Mouse (Mus musculus) heart, postnatal 10 days (tissue): ENCODE measurements around the gene Inafm2. TPM values are rescaled to one million over a fixed set of nuclear protein-coding genes. Genes with fewer than 3 reads are reported as not detected.

ENCODE experiments used
- DNase-seq, 2 experiments: peaks; one replicate each; pipeline ENCODE4 v3.0.0; 2021
- intact Hi-C: fragments of 180-260 bp; cut with DNase I; formaldehyde crosslinking; loops from one replicate; pipeline ENCODE4 v1.15.1; 2025
- total RNA-seq, 2 experiments: library from RNA; stranded (reverse); gene quantifications; 2 replicates each; pipeline ENCODE4 v1.2.3; 2021

The Inafm2 gene
- 10 to 100 TPM; 27.4 to 37.4 TPM for total RNA-seq

DNA sequence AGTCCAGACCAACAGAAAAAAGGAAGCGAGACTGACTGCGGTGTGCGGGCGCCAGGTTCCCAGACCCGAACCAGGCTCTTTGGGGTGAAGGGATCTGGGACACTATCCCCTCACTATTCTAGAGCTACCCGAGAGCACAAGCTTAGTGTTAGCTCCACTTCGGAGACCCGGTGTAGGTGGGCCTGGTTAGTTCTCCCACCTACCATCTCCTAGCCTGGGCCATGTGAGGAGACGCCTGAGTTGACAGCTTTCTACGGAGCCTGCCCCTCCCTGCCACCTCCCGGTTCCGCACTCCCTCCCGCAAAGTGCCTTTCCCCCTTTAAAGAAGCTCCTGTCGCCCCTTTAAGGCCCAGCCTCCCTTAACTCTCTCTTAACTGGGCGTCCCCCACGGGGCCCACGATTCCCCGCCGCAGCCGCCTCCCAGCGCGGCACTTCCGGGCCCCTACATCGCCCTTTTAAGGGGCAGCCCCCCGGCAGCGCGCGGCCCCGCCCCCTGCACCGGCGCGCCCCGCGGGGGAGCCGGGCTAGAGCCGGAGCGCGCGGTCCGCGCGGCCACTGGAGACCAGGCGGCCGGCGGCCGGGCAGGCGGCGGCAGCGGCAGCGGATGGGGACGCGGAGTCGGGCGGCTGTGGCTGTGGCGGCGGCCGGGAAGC, at the start of gene Inafm2:
Gene Inafm2, plus strand, starts transcription at position 527 of the 653 bp plus-strand sequence.
- intact Hi-C loops, result no loop called here
- peak; percentile 91 to 93 for DNase-seq

DNA sequence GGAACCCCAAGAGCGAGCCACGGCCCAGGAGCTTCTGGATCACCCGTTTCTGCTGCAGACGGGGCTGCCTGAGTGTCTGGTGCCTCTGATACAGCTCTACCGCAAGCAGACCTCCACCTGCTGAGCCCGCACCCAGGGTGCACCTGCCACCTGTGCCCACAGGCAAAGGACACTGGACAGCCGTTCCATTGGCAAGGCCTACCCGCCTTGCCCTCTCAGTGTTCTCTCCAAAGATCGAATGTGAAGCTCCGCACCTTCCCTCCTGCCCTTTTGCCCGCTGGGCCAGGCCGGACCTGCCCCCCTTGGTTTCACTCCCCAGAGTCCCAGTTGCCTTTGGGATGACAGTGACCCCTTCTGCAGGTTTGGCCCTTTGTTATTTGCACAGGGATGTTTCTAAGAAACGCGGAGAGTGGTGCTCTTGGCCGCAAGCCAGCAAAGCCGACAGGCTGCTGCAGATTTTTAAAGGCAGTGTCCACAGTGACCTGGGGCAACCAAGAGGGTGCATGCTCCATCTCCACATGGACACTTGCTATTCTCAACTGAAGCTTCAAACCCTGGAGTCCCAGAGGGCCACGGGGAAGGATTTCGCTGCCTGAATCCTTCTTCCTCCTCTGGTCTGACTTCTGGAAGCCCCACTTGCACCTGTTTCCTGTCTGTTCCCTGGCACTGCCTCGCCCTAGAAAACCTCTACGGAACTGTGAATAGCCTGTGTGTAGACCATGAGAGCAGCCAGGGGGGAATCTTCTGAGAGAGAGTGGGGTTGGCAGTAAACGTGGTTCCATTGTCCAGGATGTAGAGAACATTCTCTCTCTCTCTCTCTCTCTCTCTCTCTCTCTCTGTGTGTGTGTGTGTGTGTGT, 48.9 kb upstream of the Inafm2 start:
- intact Hi-C loops, result loop anchor here (5.0 kb wide), 1 partner anchor 209 kb away; no protein-coding TSS in a partner anchor
- DNase-seq, result peak in 1 of 2 experiments; percentile 45

DNA sequence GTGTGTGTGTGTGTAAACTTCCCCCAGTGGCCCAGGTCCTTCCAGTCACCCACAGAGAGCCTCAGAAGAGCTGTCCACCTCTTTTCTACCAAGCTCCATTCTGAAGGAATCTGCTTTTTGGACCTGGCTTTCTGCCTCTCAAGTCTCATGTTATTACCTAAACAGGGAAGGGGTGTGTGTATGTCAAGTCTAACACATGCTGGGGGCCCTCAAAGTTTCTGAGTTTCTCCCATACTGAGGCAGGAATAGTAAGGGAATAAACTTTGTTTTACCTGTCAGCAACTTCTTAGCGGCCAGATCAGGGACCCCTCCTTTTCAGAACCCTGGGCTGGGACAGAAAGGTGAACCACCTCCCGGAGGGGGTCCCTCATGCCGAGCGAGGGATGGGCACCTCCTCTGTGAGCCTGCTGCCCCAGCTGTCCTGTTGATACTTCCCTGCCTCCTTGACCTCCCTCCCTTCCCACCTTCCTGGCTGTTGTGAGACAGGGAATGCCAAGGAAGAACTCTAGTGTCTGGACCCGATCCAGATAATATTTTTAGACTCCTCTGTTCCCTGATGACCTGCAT, 48.2 kb upstream of the Inafm2 start:
- intact Hi-C loops, result loop anchor here (5.0 kb wide), 1 partner anchor 210 kb away; no protein-coding TSS in a partner anchor
- no peak for DNase-seq

DNA sequence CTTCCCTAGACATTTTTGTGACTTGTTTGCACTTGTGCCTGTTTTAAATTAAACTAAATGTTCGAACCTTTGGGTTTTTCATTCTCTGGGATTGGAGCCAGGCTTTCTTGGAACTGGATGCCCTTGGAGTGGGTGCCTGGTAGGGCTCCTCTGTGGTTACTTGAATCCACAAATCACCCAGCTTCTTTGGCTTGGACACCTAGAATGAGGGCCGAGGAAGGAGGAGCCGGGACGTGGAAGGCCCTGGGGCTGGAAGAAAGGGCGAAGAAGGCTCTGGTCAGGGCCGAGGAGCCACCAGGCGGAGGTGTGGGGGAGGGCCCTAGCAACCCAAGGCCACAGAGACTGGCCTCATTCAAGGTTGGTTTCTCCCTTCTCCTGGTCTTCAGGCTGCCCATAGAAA, 47.6 kb upstream of the Inafm2 start:
- DNase-seq, result peak in 1 of 2 experiments; percentile 25
- intact Hi-C loops, result loop anchor here (5.0 kb wide), 1 partner anchor 211 kb away; no protein-coding TSS in a partner anchor

DNA sequence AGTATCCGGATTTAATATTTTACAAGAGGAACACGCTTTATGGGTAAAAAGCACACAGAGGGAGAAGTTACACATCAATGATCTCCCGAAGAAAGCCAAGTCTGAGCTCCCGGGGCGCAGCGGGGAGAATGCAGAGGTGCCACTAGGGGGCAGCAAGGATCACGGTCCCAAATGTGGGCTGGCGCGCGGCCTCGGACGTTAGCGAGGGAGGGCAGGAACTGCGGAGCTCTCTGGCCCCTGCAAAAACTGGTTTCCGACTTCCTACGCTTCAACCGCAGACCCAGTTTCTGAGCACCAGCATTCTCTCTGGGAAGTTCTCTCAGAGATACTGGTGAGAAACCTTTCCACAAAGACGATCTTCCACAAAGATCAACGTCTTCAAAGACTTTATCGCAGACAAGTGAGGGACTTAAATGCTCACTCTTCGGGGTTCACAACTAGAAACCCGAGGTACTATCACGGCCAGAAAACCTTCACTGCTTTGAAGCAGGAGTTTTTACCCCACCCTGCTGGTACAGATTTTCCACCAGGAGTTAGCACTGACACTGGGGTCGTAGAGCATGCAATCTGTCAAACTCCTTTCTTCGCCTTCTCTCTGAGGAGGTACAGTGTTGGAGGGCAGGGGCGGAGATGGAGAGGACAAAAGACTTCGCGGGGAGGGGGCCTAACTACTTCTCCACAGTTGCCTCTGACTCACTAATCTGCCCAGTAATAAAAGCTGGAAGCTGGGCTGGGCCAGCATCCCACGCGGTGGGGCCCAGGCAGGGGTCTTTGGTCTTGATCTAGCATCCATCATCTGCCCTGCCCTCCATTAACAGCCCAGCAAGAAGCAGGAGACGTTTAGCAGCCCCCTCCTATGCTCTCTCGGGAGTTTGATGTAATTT, 45.1 kb upstream of the Inafm2 start:
- DNase-seq, result peak; percentile 91 to 94
- intact Hi-C loops, result loop anchor here (1.0 kb wide), 3 partner anchors 30 to 183 kb away; no protein-coding TSS in a partner anchor

DNA sequence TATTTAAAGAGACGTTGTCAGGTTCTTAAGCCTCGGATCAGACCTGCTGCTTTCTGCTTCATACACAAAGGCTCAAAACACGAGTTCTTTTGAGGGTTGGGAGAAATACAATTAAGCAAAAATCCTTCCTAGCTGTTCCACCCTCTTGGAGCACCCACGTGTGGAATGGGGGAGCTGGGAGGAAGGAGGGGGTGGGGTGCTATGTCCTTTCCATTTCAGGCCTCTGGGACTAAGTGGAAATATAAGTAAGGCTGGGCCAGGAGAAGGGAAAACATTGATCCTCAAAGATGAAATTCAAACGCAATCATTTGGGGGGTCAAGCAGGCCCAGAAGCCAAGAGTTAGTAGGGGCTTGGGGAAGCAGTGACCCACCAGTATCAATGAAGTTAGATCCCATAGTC, 44.4 kb upstream of the Inafm2 start:
- intact Hi-C loops, result loop anchor here (1.0 kb wide), 1 partner anchor 182 kb away; no protein-coding TSS in a partner anchor
- DNase-seq, result no peak

DNA sequence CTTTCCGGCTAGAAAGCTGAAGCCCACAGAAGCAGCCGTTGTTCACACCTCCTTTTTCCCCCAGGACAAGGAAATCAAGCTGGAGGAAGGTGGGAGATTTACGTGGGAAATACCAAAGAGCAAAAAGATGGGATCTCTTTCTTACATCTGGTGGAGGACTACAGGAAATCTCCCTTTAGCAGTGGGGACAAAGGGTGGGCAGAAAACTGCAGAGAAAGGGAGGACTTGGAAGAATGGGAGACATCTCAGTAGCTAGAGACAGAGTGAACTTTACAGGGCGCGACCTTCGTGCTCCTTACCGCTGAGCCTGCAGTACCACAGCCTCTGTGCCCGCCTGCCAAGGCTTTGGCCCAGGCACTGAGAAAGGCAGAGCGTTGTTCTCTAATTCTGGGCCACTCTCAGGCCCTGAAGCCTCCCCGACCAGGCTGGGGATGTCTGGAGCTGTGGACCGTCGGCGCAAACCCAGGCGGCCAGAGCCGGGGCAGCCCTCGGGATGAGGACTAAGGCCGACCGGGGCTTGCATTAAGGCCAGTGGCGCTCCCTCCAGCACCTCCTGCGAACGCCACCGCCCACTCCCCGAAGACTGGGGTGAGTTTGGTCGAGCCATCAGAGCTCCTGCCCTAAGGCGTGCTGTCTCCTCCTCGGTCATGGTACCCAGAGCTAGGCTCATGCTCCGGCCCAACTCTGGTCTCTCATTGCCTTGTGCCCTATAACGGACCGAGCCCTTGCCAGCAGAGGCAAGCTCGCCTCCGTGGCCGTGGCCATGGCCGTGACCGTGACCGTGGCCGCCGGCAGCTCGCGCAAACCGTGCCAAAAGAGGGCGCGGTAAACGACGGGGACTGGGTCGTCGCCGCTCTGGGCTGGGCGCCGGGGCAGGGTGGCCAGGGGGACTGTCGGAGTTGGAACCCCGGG, 43.3 kb upstream of the Inafm2 start:
- intact Hi-C loops, result loop anchor here (1.0 kb wide), 1 partner anchor 181 kb away; no protein-coding TSS in a partner anchor
- no peak for DNase-seq

DNA sequence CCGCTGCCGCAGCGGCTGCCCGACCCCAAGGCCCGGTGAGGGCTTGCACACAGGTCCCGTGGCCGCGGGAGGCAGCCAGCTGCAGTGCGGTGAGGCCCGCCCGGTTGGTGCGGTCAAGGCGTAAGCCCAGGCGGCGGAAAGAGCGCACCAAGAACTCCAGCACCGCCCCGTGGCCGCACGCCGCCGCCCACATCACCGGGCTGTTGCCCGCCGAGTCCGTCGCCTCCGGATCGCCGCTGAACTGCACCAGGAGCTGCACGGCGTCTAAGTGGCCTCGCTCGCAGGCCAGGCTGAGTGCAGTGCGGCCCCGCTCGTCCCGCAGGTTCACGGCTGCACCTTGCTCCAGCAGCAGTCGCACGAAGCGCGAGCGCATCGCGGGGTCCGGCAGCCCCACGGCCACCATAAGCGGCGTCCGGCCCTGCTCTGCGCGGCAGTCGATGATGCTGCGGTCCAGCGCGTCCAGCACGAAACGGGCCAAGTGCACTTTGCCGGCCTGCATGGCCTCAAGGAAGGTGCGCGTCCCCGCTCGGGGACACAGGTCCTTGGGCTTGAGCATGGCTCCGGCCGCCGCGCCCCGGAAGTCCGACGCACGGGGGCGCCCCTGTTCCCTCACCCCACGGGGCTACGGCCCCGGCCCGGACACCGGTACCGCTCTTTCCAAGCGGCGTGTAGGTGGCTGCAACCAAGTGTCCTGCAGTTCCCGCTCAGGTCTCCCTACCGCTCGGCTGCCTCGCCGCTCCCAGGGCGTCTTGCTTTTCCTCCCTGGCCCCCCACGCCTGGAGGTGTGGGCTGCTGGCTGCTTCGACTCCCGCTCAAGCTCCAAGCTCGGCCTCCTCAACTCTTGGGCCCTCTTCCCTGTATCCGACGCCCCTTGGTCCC, 42.4 kb upstream of the Inafm2 start:
- peak; percentile 62 to 64 for DNase-seq
- intact Hi-C loops, result no loop called here

DNA sequence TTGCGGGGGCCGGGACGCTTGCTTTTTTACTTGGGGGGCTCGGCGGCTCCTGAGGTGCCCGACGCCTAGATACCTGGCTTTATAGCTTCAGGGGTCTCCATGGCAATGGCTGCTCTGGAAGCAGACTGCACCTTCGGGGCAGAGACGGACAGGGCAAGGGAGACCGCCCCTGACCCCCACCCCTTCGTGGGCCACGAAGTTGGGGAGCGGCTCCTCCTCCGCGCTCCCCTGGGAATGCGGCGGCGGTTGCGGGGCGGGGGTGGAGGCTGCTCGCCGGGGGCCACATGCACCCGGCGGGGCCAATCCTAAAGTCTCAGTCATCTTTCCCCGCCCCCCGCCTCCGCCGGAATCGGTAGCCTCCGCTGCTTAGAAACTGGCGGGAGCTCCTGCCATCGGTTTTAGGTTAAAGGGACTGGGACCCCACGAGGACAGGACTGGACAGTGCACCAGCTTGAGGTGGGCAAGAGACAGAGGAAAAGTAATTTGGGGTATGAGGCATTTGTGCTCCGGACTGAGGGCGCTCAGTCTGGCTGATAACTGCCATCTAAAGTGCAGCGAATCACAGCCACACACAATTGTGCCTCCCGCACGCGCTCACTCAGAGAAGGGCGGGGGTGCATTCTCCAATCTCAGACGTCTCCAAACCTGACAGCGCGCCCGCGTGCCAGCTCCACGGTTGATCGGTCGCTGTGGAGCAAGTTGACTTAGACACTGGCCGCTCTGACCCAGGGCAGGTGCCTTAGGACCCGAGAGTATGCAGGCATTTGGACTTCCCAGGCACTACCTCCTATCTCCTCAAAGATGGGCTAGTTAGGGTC, 41.4 kb upstream of the Inafm2 start, which contains the start of gene Ankrd63:
Gene Ankrd63, minus strand, starts transcription at position 51 of the 818 bp plus-strand sequence.
- no peak for DNase-seq
- intact Hi-C loops, result no loop called here

DNA sequence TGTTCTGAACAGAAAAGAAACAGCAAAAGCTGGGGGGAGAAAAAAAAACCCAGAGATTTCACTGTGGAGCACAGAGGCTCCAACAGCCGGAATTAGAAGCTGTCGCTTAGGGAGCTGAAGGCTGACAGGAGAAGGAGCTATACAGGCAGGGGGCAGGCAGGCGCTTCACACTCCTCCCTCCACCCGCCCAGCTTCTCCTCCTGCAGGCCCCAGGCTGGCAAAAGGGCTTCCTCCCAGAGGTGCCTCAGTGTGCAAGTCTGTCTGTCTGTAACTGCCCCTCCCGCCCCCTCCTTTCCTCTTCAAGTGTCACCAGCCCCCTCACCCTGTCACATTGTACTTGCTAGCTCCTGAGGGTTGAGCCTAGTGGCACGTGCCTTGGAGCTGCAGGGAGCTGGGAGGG, 39.1 kb upstream of the Inafm2 start:
- no peak for DNase-seq
- intact Hi-C loops, result no loop called here

DNA sequence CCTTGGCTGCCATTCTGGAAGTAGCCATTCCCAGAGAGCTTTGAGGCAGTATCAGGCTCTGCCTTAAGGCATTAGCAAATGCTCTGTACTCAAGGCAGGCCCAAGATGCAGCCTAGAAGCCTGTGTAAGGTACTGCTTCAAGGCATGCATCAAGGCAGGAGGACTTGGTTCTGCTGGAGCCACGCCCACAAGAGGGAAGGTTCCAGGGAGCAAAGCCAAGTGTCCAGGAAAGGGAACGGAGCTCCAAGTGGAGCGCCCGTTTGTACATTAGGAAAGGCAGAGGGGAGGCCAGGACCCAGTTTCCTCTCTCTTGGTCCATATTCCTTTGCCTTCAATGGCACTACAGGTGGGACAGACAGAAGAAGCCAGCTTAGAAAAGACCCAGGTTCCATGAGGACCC, 37.1 kb upstream of the Inafm2 start:
- peak in 1 of 2 experiments; percentile 50 for DNase-seq
- intact Hi-C loops, result no loop called here

DNA sequence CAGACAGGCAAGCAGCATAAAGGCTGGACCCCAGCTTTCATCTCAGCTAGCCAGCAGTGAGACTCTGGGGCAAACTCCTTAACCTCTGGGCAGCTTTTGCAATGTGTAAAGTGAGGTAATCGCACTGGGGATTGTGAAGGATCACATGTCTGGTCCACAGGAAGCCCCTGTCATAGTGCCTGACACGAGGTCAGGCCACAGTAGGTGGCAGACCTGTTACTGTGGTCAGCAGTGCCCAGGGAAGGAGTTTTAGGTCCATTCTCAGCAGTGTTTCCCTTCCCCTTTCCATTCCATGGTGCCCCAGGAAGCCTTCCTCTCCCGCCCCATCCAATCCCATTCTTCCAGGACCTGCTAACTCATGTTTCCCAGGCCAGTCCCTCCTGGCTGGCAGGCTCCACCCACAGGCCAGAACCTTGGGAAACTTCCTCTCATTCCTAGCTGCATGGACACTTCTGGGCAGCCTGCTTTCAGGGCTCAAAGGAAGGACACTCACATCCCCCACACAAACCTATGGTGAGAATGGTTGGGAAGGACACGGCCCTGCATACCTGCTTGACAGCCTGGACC, 35.8 kb upstream of the Inafm2 start:
- intact Hi-C loops, result no loop called here
- DNase-seq, result no peak

DNA sequence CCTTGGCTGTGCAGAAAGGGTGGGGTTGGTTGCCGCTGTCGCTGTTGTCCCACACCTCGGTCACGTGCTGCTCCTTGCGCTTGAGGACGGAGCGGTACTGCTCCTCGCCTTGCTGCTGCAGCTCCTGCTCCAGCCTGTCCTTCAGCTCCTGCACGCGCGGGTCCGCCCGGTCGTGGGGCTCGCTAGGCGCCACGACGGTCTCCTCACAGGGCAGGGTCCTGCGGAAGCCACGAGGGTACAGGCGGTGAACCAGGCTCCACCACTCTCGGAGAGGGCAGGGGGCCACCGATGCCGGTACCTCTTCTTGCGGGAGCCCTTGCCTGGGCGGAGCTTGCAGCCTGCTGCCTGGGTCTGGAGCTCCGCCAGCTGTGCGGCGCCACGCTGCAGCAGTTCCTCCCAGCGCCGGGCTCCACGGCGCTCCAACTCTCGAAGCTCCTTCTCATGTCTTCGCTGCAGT, 34.5 kb upstream of the Inafm2 start:
- intact Hi-C loops, result no loop called here
- peak; percentile 54 to 64 for DNase-seq

DNA sequence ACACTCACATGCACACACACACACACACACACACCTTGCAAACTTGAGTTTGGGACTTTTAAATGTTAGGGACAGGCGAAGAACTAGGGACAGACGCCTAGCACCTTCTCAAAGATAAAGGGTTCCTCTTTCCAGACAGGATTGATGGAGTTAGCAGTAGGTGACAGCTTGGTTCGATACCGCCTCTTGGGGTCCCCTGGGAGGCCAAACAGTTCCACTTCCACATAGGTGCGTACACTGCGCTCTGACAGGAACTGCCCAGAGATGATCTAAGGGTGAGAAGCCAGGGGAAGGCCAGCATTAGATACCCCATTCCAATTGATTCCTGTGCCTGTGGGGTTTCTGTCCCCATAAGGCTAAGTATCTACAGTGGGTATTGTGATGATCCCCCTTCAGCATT, 31.9 kb upstream of the Inafm2 start:
- no peak for DNase-seq
- intact Hi-C loops, result no loop called here

DNA sequence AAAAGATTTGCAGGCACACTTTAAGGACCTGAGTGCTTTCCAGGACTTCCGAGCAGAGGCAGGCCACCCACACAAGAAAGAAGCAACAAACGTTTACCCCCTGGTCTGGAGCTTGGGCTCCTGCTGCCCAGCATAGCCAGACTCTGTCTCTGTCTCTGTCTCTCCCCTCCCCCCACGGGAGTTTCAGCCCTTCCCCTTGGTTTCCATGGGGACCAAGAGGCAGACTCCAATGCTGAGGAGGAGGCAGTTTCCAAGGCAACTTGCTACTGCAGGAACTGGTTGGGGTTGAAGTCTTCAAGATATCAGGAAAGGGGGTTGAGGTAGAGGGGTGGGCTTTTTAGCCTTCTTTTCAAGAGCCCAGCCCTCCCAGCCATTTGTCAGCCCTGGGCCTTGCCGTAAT, 31.3 kb upstream of the Inafm2 start:
- DNase-seq, result no peak
- intact Hi-C loops, result no loop called here

DNA sequence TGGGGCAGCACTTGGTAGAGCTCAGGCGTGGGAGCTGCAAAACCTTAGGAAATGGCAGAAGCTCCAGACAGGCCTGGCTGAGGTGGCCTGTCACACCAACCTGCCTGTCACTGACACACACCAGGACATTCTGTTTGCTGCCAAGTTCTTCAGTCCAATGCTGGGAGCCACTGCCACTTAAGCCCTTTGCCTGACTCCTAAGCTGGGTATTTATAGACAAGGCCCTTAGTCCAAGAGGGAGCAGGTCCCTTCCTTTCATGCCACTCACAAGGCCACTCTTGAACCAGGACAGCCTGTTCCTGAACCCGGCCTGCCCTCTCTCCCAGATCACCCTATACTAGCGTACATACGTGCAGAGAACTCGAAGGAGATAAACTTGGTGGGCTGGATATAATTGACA, 28.9 kb upstream of the Inafm2 start:
- peak; percentile 88 to 89 for DNase-seq
- intact Hi-C loops, result no loop called here
